Mouse (Mus musculus) testis, adult 2 months (tissue): ENCODE measurements around the gene Clstn1. TPM values are rescaled to one million over a fixed set of nuclear protein-coding genes. Genes with fewer than 3 reads are reported as not detected.
A peak's percentile ranks its signal among the peaks of the same experiment; 100 is the strongest.

ENCODE experiments used
- H3K27ac ChIP-seq: fragments of 200-500 bp; 2 replicates; pipeline ENCODE4 v1.5.1; 2012; ENCODE audit warnings: low read depth, low read length; ENCODE audit not compliant: control insufficient read depth, insufficient read depth
- H3K27me3 ChIP-seq: fragments of 200-500 bp; 2 replicates; pipeline ENCODE4 v1.6.1; 2012; ENCODE audit warnings: mild to moderate bottlenecking, low read length, moderate library complexity; ENCODE audit not compliant: control insufficient read depth, insufficient read depth
- H3K36me3 ChIP-seq: fragments of 200-500 bp; 2 replicates; pipeline ENCODE4 v1.6.1; 2012; ENCODE audit warnings: mild to moderate bottlenecking, low read length; ENCODE audit not compliant: control insufficient read depth, insufficient read depth
- H3K4me1 ChIP-seq: fragments of 200-500 bp; 2 replicates; pipeline ENCODE4 v1.6.1; 2012; ENCODE audit warnings: low read length; ENCODE audit not compliant: control insufficient read depth, insufficient read depth
- H3K4me3 ChIP-seq: fragments of 200-500 bp; 2 replicates; pipeline ENCODE4 v1.5.1; 2012; ENCODE audit warnings: low read depth, mild to moderate bottlenecking, low read length, moderate library complexity, mixed read lengths; ENCODE audit not compliant: control insufficient read depth
- CTCF ChIP-seq: fragments of 200-500 bp; IDR thresholded peaks from 2 replicates; pipeline ENCODE4 v1.5.1; 2012; ENCODE audit warnings: low read depth, mild to moderate bottlenecking, inconsistent platforms, low read length, moderate library complexity; ENCODE audit not compliant: control insufficient read depth, insufficient read depth, insufficient replicate concordance
- POLR2A ChIP-seq: fragments of 200-500 bp; IDR thresholded peaks from 2 replicates; pipeline ENCODE4 v1.6.1; 2012; ENCODE audit warnings: low read depth, mild to moderate bottlenecking, inconsistent platforms, low read length, moderate library complexity; ENCODE audit not compliant: control insufficient read depth
- polyA plus RNA-seq: library from polyadenylated mRNA; depleted of rRNA; stranded (reverse); fragments of >200 nt; gene quantifications from 2 replicates; pipeline ENCODE4 v1.2.3, GENCODE M21; 2012

The Clstn1 gene
- polyA plus RNA-seq, 1 experiment = 13.0 TPM

- no peaks in the 10 kb centered on the region for H3K36me3 ChIP-seq
- H3K27me3 ChIP-seq = no peaks in the 10 kb centered on the region
- TF ChIP-seq CTCF = no peak
- TF ChIP-seq POLR2A = no peak
- no peak overlapping the region for H3K27ac ChIP-seq
- no peak overlapping the region for H3K4me3 ChIP-seq
- no peaks in the 10 kb centered on the region for H3K4me1 ChIP-seq
These were observed 97.6 kb downstream of the Clstn1 start for GRCm38 (mm10) chr4:149683875-149684274.

DNA sequence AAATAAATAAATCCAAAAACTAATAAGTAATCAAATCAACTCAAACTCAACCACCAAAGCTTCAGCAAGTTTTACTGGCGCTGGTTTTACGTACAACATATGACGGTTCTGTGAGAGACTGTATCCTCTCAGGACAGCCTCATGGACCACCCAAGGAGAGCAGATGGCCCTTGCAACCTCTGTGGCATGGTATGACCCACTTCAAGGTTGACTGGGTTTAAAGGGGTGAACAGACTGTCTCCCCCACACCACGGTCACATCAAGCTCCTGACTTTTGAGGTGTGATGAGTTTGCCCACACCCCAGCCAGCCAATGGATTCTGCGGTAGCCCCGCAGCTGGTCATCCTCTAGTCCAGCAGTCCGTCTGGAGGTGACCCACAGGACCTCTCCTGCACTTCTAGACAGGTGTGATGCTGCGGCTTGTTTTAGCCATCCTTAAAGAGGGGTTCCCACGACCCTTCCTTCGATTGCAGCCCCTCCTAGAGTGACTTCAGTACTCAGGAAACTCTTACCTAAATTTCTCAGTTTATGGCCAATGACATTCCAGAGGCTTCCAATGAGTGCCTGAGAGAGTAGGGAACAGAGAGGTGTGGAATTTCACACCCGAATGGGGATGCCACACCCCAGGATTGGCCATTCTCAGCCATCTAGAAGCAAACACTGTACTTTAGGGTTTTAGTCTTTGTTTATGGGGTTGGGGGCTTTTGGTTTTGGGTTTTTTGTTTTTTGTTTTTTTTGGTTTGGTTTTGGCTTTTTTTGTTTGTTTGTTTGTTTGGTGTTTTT lies 98.8 kb downstream of the Clstn1 start:
- no peaks in the 10 kb centered on the region for H3K4me1 ChIP-seq
- H3K36me3 ChIP-seq = no peaks in the 10 kb centered on the region
- no peak for TF ChIP-seq POLR2A
- H3K4me3 ChIP-seq = no peak overlapping the region
- no peak overlapping the region for H3K27ac ChIP-seq
- no peaks in the 10 kb centered on the region for H3K27me3 ChIP-seq

GRCm38 (mm10) chr4:149688861-149689260 lies 102.6 kb downstream of the Clstn1 start:
- Histone ChIP-seq H3K4me3 (no peak overlapping the region), H3K27ac (no peak overlapping the region)

DNA sequence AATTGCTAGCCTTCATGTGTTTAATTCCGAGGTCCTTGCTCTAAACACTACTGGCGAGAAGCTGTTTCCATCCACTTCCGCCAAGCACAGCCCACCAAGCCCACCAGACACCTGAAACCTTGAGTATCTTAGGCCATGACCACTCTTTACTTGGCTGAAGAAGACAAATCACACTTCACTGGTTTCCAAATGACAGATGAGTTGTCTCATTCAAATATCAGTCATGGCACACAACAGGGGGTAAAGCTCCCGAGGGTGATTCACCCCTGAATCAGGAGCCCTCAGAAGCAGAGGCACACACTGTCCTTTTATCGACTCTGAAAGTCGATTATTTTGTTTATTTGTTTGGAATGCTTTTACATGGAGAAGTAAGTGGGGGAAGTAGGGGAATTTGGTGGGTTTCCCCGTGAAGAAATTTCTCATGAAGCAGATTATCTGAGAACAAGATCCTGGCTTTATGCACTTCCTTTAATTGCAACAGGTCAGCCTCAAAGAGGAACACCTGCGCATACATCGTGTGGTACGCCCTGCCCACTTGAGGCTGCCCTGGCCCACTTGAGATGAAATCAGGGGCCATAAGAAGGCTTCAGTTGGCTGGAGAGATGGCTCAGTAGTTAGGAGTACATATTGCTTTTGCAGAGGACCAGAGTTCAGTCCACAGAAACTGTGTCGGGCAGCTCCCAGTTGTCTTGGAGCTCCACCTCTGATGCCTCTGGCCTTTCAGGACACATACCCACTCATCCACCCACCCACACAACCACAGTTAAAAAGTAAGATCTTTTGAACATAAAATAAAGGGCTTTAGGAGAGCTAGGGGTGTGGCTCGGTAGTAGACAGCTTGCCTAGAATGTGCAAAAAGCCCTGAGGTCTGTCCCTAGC lies 103.8 kb downstream of the Clstn1 start:
- no peak overlapping the region for H3K27ac ChIP-seq
- TF ChIP-seq POLR2A = no peak
- TF ChIP-seq CTCF = no peak
- no peaks in the 10 kb centered on the region for H3K27me3 ChIP-seq
- H3K36me3 ChIP-seq = no peaks in the 10 kb centered on the region
- H3K4me3 ChIP-seq = no peak overlapping the region
- H3K4me1 ChIP-seq = no peaks in the 10 kb centered on the region

More at GRCm38 (mm10) chr4:149688861-149689260, 102.6 kb downstream of the Clstn1 start:
- no peaks in the 10 kb centered on the region for H3K4me1 ChIP-seq
- no peaks in the 10 kb centered on the region for H3K36me3 ChIP-seq
- TF ChIP-seq CTCF (no peak), POLR2A (no peak)
- no peaks in the 10 kb centered on the region for H3K27me3 ChIP-seq

GRCm38 (mm10) chr4:149690828-149691280 lies 104.6 kb downstream of the Clstn1 start:
- H3K36me3 ChIP-seq = no peaks in the 10 kb centered on the region
- TF ChIP-seq CTCF (no peak), POLR2A (no peak)
- no peak overlapping the region for H3K4me3 ChIP-seq
- no peaks in the 10 kb centered on the region for H3K4me1 ChIP-seq
- peak overlapping the region; percentile 10 for H3K27ac ChIP-seq
- no peaks in the 10 kb centered on the region for H3K27me3 ChIP-seq

GRCm38 (mm10) chr4:149691368-149691767 lies 105.1 kb downstream of the Clstn1 start:
- no peaks in the 10 kb centered on the region for H3K36me3 ChIP-seq
- H3K27ac ChIP-seq = peak overlapping the region; percentile 10
- no peak overlapping the region for H3K4me3 ChIP-seq
- H3K4me1 ChIP-seq = no peaks in the 10 kb centered on the region; the same call in 1 of the 2 replicates
- TF ChIP-seq CTCF (no peak), POLR2A (no peak)
- H3K27me3 ChIP-seq = no peaks in the 10 kb centered on the region
